Mouse (Mus musculus) hindbrain, embryonic 15.5 days (tissue): ENCODE measurements around the gene Slc26a3. TPM values are rescaled to one million over a fixed set of nuclear protein-coding genes. Genes with fewer than 3 reads are reported as not detected.

Source experiments
- ATAC-seq: fragments of 200-750 bp; cut with Nextera tagmentation; 2 replicates; pipeline ENCODE4 v1.8.0; 2017; ENCODE audit warnings: low read depth, moderate number of reproducible peaks, moderate TSS enrichment; ENCODE audit not compliant: low FRiP score
- H3K27ac ChIP-seq: fragments of 300-500 bp; sonication (generic); replicated peaks from 2 replicates; pipeline ENCODE4 v1.5.1; 2015; ENCODE audit warnings: mild to moderate bottlenecking, inconsistent platforms
- H3K27me3 ChIP-seq: fragments of 300-500 bp; sonication (generic); 2 replicates; pipeline ENCODE4 v1.6.1; 2015; ENCODE audit warnings: control low read depth, inconsistent platforms
- H3K36me3 ChIP-seq: fragments of 300-500 bp; sonication (generic); 2 replicates; pipeline ENCODE4 v1.6.1; 2015; ENCODE audit warnings: control low read depth, inconsistent platforms
- H3K4me1 ChIP-seq: fragments of 300-500 bp; sonication (generic); replicated peaks from 2 replicates; pipeline ENCODE4 v1.6.1; 2015; ENCODE audit warnings: control low read depth, inconsistent platforms
- H3K4me2 ChIP-seq: fragments of 300-500 bp; sonication (generic); 2 replicates; pipeline ENCODE4 v1.6.1; 2015; ENCODE audit warnings: moderate library complexity, mild to moderate bottlenecking, inconsistent platforms
- H3K4me3 ChIP-seq: fragments of 300-500 bp; sonication (generic); 2 replicates; pipeline ENCODE4 v1.5.1; 2015; ENCODE audit warnings: mild to moderate bottlenecking, inconsistent platforms
- H3K9ac ChIP-seq: fragments of 300-500 bp; sonication (generic); 2 replicates; pipeline ENCODE4 v1.6.1; 2015; ENCODE audit warnings: inconsistent platforms
- H3K9me3 ChIP-seq: fragments of 300-500 bp; sonication (generic); 2 replicates; pipeline ENCODE4 v1.6.1; 2016; ENCODE audit warnings: control low read depth, inconsistent platforms
- WGBS: fragments of 180-500 bp; shearing (Covaris S2); methylation state at CpG from one replicate; pipeline ENCODE4 v1.1.7; 2015; 5-methylcytosine and 5-hydroxymethylcytosine counted together
- polyA plus RNA-seq: library from polyadenylated mRNA; unstranded; fragments of >200 nt; fragmentation: Nextera tagmentation; extraction: Ambion mirVana; gene quantifications from 2 replicates; pipeline ENCODE4 v1.2.1, GENCODE M21; 2015

Gene Slc26a3
- polyA plus RNA-seq = 0.10 TPM in 1 of 2 replicates, not detected in the other

GRCm38 (mm10) chr12:31390571-31390970 lies at the start of gene Slc26a3:
Gene Slc26a3, plus strand, starts transcription at chr12:31390871.
- Histone ChIP-seq H3K4me3 (no peak within 1 kb of the TSS), H3K27me3 (no peaks in the 10 kb centered on the region), H3K4me2 (no peak within 1 kb of the TSS), H3K9me3 (no peaks in the 10 kb centered on the region), H3K4me1 (no peaks in the 10 kb centered on the region), H3K9ac (no peak within 1 kb of the TSS), H3K27ac (no peak within 1 kb of the TSS), H3K36me3 (no peaks in the 10 kb centered on the region)
- WGBS = 83% methylated on average over 3 of the region's 3 CpGs
- ATAC-seq = no peak

GRCm38 (mm10) chr12:31350191-31350943 lies 40.3 kb upstream of the Slc26a3 start:
- Histone ChIP-seq H3K27me3 (no peaks in the 10 kb centered on the region), H3K9ac (peak overlapping the region; percentile 95), H3K36me3 (peaks cover 16% of the 10 kb centered on the region), H3K4me2 (peak overlapping the region; percentile 90), H3K9me3 (no peaks in the 10 kb centered on the region), H3K4me3 (peak overlapping the region; percentile 88), H3K4me1 (peaks cover 19% of the 10 kb centered on the region), H3K27ac (no peak overlapping the region)
- WGBS = 32% methylated on average over 15 of the region's 15 CpGs
- ATAC-seq = no peak

- peak within 1 kb of the TSS; percentile 90 for H3K4me2 ChIP-seq
- 8% methylated on average over 45 of the region's 66 CpGs for WGBS
These were observed 39.4 kb upstream of the Slc26a3 start, which contains the start of gene Dld for GRCm38 (mm10) chr12:31350944-31351928. Gene Dld, minus strand, starts transcription at chr12:31351453.

GRCm38 (mm10) chr12:31366428-31366827 lies 24.2 kb upstream of the Slc26a3 start:
- no peak overlapping the region for H3K27ac ChIP-seq
- no peak overlapping the region for H3K4me2 ChIP-seq
- no peak for ATAC-seq
- H3K9ac ChIP-seq = no peak overlapping the region
- no peaks in the 10 kb centered on the region for H3K9me3 ChIP-seq
- no peaks in the 10 kb centered on the region for H3K36me3 ChIP-seq
- no peaks in the 10 kb centered on the region for H3K4me1 ChIP-seq
- 51% methylated on average over 3 of the region's 3 CpGs for WGBS
- H3K27me3 ChIP-seq = no peaks in the 10 kb centered on the region
- H3K4me3 ChIP-seq = no peak overlapping the region

More at GRCm38 (mm10) chr12:31350944-31351928, 39.4 kb upstream of the Slc26a3 start, which contains the start of gene Dld:
- Histone ChIP-seq H3K27me3 (no peaks in the 10 kb centered on the region), H3K36me3 (peaks cover 16% of the 10 kb centered on the region), H3K9me3 (no peaks in the 10 kb centered on the region), H3K9ac (peak within 1 kb of the TSS; percentile 95), H3K27ac (peak within 1 kb of the TSS; percentile 85), H3K4me1 (peaks cover 19% of the 10 kb centered on the region), H3K4me3 (peak within 1 kb of the TSS; percentile 88)
- ATAC-seq = peak; percentile 100

DNA sequence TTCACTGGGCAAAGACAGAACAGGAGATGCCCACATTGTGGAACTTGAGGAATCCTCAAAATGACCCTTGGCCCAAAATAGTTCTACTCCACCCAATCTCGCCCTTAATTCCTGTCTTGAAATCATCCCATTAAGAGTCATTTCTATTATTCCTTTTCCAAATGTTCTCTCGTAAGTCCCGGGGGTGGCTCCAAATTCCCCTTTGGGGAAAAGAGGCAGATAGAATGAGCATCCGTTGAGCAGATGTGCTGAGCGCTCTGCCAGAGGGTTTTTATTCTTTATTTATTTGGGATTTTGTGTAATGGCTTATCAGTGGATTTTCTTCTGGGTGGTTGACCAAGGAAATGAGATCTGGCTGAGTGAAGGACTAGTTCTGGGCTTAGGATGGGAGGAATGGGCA lies 22.9 kb upstream of the Slc26a3 start:
- Histone ChIP-seq H3K4me3 (no peak overlapping the region), H3K4me2 (no peak overlapping the region), H3K27me3 (no peaks in the 10 kb centered on the region), H3K4me1 (no peaks in the 10 kb centered on the region), H3K36me3 (no peaks in the 10 kb centered on the region), H3K9ac (no peak overlapping the region), H3K27ac (no peak overlapping the region), H3K9me3 (no peaks in the 10 kb centered on the region)
- no peak for ATAC-seq
- WGBS = 82% methylated on average over 5 of the region's 5 CpGs

GRCm38 (mm10) chr12:31369118-31369517 lies 21.6 kb upstream of the Slc26a3 start:
- 94% methylated on average over 1 of the region's 1 CpGs for WGBS
- Histone ChIP-seq H3K36me3 (no peaks in the 10 kb centered on the region), H3K27me3 (no peaks in the 10 kb centered on the region), H3K4me2 (no peak overlapping the region), H3K4me1 (no peaks in the 10 kb centered on the region), H3K4me3 (no peak overlapping the region), H3K9me3 (no peaks in the 10 kb centered on the region), H3K9ac (no peak overlapping the region), H3K27ac (no peak overlapping the region)
- ATAC-seq = no peak

DNA sequence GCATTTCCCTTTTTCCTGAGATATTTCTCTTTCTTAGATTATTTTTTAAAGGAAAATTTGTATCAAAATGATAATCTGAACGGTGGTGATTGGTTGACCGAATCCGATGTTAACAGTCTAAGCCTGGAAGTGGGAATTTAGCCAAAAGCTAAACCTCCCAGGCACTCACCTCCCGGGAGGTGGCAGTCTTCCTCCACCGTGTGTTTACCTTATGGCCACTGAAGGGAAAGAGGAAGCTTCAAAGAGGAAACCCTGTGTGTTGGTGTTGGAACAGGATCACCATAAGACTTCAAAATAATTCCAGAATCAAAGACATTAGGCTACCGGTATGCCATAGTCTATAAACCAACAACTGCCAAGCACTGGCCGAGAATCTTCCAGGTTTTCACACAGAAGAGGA lies 21.0 kb upstream of the Slc26a3 start:
- no peak overlapping the region for H3K4me2 ChIP-seq
- H3K27me3 ChIP-seq = no peaks in the 10 kb centered on the region
- ATAC-seq = no peak
- H3K4me3 ChIP-seq = no peak overlapping the region
- H3K36me3 ChIP-seq = no peaks in the 10 kb centered on the region
- no peak overlapping the region for H3K27ac ChIP-seq
- no peaks in the 10 kb centered on the region for H3K4me1 ChIP-seq
- H3K9me3 ChIP-seq = no peaks in the 10 kb centered on the region
- WGBS = 89% methylated on average over 7 of the region's 7 CpGs
- H3K9ac ChIP-seq = no peak overlapping the region

- Histone ChIP-seq H3K9ac (no peak overlapping the region), H3K9me3 (no peaks in the 10 kb centered on the region), H3K27me3 (no peaks in the 10 kb centered on the region), H3K27ac (no peak overlapping the region), H3K36me3 (no peaks in the 10 kb centered on the region), H3K4me2 (peak overlapping the region; percentile 45), H3K4me3 (0 out of 2 replicates have a peak overlapping the region, but pooled peaks have one; percentile 19), H3K4me1 (peaks cover 13% of the 10 kb centered on the region)
- ATAC-seq = peak; percentile 87
- WGBS = 38% methylated on average over 9 of the region's 9 CpGs
These were observed 15.9 kb upstream of the Slc26a3 start for GRCm38 (mm10) chr12:31374603-31375282.

- no peaks in the 10 kb centered on the region for H3K9me3 ChIP-seq
- H3K27ac ChIP-seq = no peak overlapping the region
- H3K4me1 ChIP-seq = peaks cover 13% of the 10 kb centered on the region
- no peak overlapping the region for H3K9ac ChIP-seq
- H3K4me2 ChIP-seq = no peak overlapping the region
- H3K4me3 ChIP-seq = no peak overlapping the region
- 84% methylated on average over 4 of the region's 4 CpGs for WGBS
- H3K27me3 ChIP-seq = no peaks in the 10 kb centered on the region
- ATAC-seq = peak; percentile 36; the same call in 1 of the 2 replicates
- H3K36me3 ChIP-seq = no peaks in the 10 kb centered on the region
These were observed 15.4 kb upstream of the Slc26a3 start for GRCm38 (mm10) chr12:31375283-31375615.

- Histone ChIP-seq H3K36me3 (no peaks in the 10 kb centered on the region), H3K9ac (0 out of 2 replicates have a peak overlapping the region, but pooled peaks have one; percentile 14), H3K27me3 (no peaks in the 10 kb centered on the region), H3K4me1 (peaks cover 13% of the 10 kb centered on the region), H3K4me3 (peak overlapping the region; percentile 30), H3K27ac (no peak overlapping the region; the same call in 1 of the 2 replicates), H3K4me2 (peak overlapping the region; percentile 57), H3K9me3 (no peaks in the 10 kb centered on the region)
- peak; percentile 73; the same call in 1 of the 2 replicates for ATAC-seq
- WGBS = 14% methylated on average over 13 of the region's 13 CpGs
These were observed 14.2 kb upstream of the Slc26a3 start for GRCm38 (mm10) chr12:31376326-31376950.

DNA sequence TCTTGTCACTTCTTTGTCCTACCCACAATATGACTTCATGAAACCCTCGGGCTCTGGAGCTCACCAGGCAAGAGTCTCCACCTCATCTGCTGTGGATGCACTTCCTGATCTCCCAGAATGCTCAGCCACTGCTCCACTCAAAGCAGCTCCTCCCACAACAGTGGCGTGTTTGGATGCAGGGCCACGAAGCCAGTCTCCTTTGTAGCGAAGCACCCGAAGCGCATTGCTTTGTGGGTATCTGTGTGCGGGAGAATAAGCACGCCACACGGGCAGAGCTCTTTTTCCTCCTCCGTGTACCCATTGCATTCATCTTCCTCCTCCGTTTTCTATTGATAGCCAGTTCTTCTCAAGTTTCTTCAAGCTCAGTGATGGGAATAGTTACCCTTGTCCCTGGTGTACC lies 13.4 kb upstream of the Slc26a3 start:
- Histone ChIP-seq H3K4me1 (peaks cover 13% of the 10 kb centered on the region), H3K9ac (no peak overlapping the region), H3K27ac (no peak overlapping the region), H3K36me3 (no peaks in the 10 kb centered on the region), H3K27me3 (no peaks in the 10 kb centered on the region), H3K4me2 (0 out of 2 replicates have a peak overlapping the region, but pooled peaks have one; percentile 0), H3K4me3 (no peak overlapping the region), H3K9me3 (no peaks in the 10 kb centered on the region)
- 79% methylated on average over 11 of the region's 11 CpGs for WGBS
- no peak for ATAC-seq
